Mouse (Mus musculus) megakaryocyte, embryonic 14.5 days (primary cell): ENCODE results near the gene Mtif3. TPM values are rescaled to one million over a fixed set of nuclear protein-coding genes. Genes with fewer than 3 reads are reported as not detected.

Experiments
- H3K27me3 ChIP-seq: replicated peaks from 2 replicates; pipeline ENCODE3; 2012; ENCODE audit warnings: inconsistent platforms
- H3K36me3 ChIP-seq: replicated peaks from 2 replicates; pipeline ENCODE3; 2012; ENCODE audit warnings: low read length, inconsistent platforms, mixed read lengths
- H3K4me1 ChIP-seq: 2 replicates; pipeline ENCODE4 v1.6.1; 2012; ENCODE audit warnings: inconsistent platforms
- H3K4me3 ChIP-seq: replicated peaks from 2 replicates; pipeline ENCODE3; 2012; ENCODE audit warnings: moderate library complexity, mild to moderate bottlenecking, inconsistent platforms
- H3K9me3 ChIP-seq: 2 replicates; pipeline ENCODE4 v1.6.1; 2012; ENCODE audit warnings: inconsistent platforms
- FLI1 ChIP-seq: IDR thresholded peaks from 2 replicates; pipeline ENCODE4 v1.6.1; 2012; ENCODE audit warnings: low read length, inconsistent platforms, mixed read lengths
- GATA1 ChIP-seq: IDR thresholded peaks from 3 replicates; pipeline ENCODE4 v1.6.1; 2012; ENCODE audit warnings: mixed read lengths, low read length, inconsistent platforms, borderline replicate concordance
- polyA plus RNA-seq: library from polyadenylated mRNA; stranded (reverse); fragments of >175 nt; gene quantifications from 2 replicates; pipeline ENCODE4 v1.2.3, GENCODE M21; 2012; ENCODE audit warnings: low replicate concordance; ENCODE audit not compliant: insufficient read depth

Mtif3 gene
- 0.79 and 6.0 TPM in 2 replicates for polyA plus RNA-seq

- Histone ChIP-seq H3K4me1 (peaks cover 40% of the 10 kb centered on the region), H3K9me3 (no peaks in the 10 kb centered on the region), H3K36me3 (peaks cover 33% of the 10 kb centered on the region), H3K4me3 (peak within 1 kb of the TSS; percentile 100), H3K27me3 (peaks cover 3% of the 10 kb centered on the region)
- no peak for TF ChIP-seq GATA1
These were observed at the start of gene Mtif3 for GRCm38 (mm10) chr5:146963118-146963936. Gene Mtif3, minus strand, starts transcription at chr5:146963800.

- H3K4me3 ChIP-seq: no peak overlapping the region
These were observed 47.7 kb upstream of the Mtif3 start for GRCm38 (mm10) chr5:147011333-147011732.

GRCm38 (mm10) chr5:147003303-147003702 is 39.7 kb upstream of the Mtif3 start:
- Histone ChIP-seq H3K27me3 (peaks cover 16% of the 10 kb centered on the region), H3K36me3 (no peaks in the 10 kb centered on the region), H3K4me1 (peaks cover 7% of the 10 kb centered on the region), H3K4me3 (no peak overlapping the region), H3K9me3 (peaks cover 77% of the 10 kb centered on the region)
- TF ChIP-seq FLI1 (no peak), GATA1 (no peak)

More at GRCm38 (mm10) chr5:147011333-147011732, 47.7 kb upstream of the Mtif3 start:
- Histone ChIP-seq H3K4me1 (peaks cover 14% of the 10 kb centered on the region), H3K9me3 (peaks cover 15% of the 10 kb centered on the region), H3K36me3 (peaks cover 4% of the 10 kb centered on the region), H3K27me3 (peaks cover 26% of the 10 kb centered on the region)
- TF ChIP-seq GATA1 (no peak), FLI1 (no peak)

- peaks cover 65% of the 10 kb centered on the region for H3K9me3 ChIP-seq
- no peaks in the 10 kb centered on the region for H3K36me3 ChIP-seq
- H3K27me3 ChIP-seq: peaks cover 8% of the 10 kb centered on the region
- no peak overlapping the region for H3K4me3 ChIP-seq
- H3K4me1 ChIP-seq: peaks cover 7% of the 10 kb centered on the region
- TF ChIP-seq FLI1 (no peak), GATA1 (no peak)
These were observed 37.7 kb upstream of the Mtif3 start for GRCm38 (mm10) chr5:147001312-147001711.

- no peak for TF ChIP-seq FLI1
- no peak for TF ChIP-seq GATA1
- H3K4me3 ChIP-seq: no peak overlapping the region
- H3K27me3 ChIP-seq: peaks cover 6% of the 10 kb centered on the region
- H3K4me1 ChIP-seq: peaks cover 3% of the 10 kb centered on the region
- H3K36me3 ChIP-seq: no peaks in the 10 kb centered on the region
- peaks cover 41% of the 10 kb centered on the region for H3K9me3 ChIP-seq
These were observed 35.2 kb upstream of the Mtif3 start for GRCm38 (mm10) chr5:146998802-146999201.

GRCm38 (mm10) chr5:146996812-146997211 is 33.2 kb upstream of the Mtif3 start:
- Histone ChIP-seq H3K4me3 (no peak overlapping the region), H3K36me3 (no peaks in the 10 kb centered on the region), H3K4me1 (peaks cover 6% of the 10 kb centered on the region), H3K27me3 (peaks cover 14% of the 10 kb centered on the region), H3K9me3 (peaks cover 24% of the 10 kb centered on the region)
- no peak for TF ChIP-seq FLI1
- TF ChIP-seq GATA1: no peak

- 0 out of 2 replicates have a peak, but pooled peaks cover 3% of the 10 kb centered on the region for H3K4me1 ChIP-seq
- no peaks in the 10 kb centered on the region for H3K36me3 ChIP-seq
- peaks cover 13% of the 10 kb centered on the region for H3K27me3 ChIP-seq
- TF ChIP-seq FLI1 (no peak), GATA1 (no peak)
- peaks cover 14% of the 10 kb centered on the region for H3K9me3 ChIP-seq
- H3K4me3 ChIP-seq: no peak overlapping the region
These were observed 31.4 kb upstream of the Mtif3 start for GRCm38 (mm10) chr5:146994973-146995372.

- H3K4me3 ChIP-seq: no peak overlapping the region
- peaks cover 7% of the 10 kb centered on the region; the same call in 1 of the 2 replicates for H3K4me1 ChIP-seq
- no peaks in the 10 kb centered on the region for H3K36me3 ChIP-seq
- TF ChIP-seq GATA1 (no peak), FLI1 (no peak)
- H3K27me3 ChIP-seq: peaks cover 14% of the 10 kb centered on the region
- peaks cover 5% of the 10 kb centered on the region; the same call in 1 of the 2 replicates for H3K9me3 ChIP-seq
These were observed 29.9 kb upstream of the Mtif3 start for GRCm38 (mm10) chr5:146993509-146993908.

GRCm38 (mm10) chr5:146989051-146989450 is 25.5 kb upstream of the Mtif3 start:
- TF ChIP-seq GATA1: no peak
- TF ChIP-seq FLI1: no peak
- peaks cover 7% of the 10 kb centered on the region; the same call in 1 of the 2 replicates for H3K4me1 ChIP-seq
- peaks cover 48% of the 10 kb centered on the region for H3K27me3 ChIP-seq

GRCm38 (mm10) chr5:146987588-146987987 is 24.0 kb upstream of the Mtif3 start:
- TF ChIP-seq GATA1: no peak
- TF ChIP-seq FLI1: no peak

More at GRCm38 (mm10) chr5:146989051-146989450, 25.5 kb upstream of the Mtif3 start:
- H3K9me3 ChIP-seq: no peaks in the 10 kb centered on the region
- H3K36me3 ChIP-seq: no peaks in the 10 kb centered on the region
- no peak overlapping the region for H3K4me3 ChIP-seq

More at GRCm38 (mm10) chr5:146987588-146987987, 24.0 kb upstream of the Mtif3 start:
- Histone ChIP-seq H3K27me3 (peaks cover 50% of the 10 kb centered on the region), H3K9me3 (no peaks in the 10 kb centered on the region), H3K4me3 (no peak overlapping the region), H3K36me3 (no peaks in the 10 kb centered on the region), H3K4me1 (peaks cover 10% of the 10 kb centered on the region)
